Comparison of ENCODE assay signal across 26 mouse cellular contexts in the genomic region with DNA sequence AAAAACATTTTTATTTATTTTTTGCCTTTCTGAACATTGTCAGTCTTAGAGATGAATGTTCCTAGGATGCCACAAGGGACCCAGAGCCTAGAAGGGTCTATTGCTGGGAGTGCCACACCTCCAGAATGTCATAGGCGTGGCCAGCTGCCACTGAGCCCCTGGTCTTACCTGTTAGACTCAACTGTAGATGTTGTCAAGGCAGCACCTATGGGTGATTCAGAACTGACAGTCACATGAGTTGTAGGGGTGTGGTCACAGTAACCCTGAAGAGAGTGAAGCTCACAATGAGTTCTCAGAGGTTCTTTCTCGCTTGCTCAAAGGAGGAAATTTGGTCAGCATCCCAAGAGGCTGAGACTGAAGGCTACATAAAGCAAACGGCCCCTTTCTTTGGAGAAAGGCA. TPM values are rescaled to one million over a fixed set of nuclear protein-coding genes. Genes with fewer than 3 reads are reported as not detected.
DNase-seq lines count a peak whose midpoint lies in the region; ATAC-seq and TF ChIP-seq lines count a peak whose summit lies in the region.
"Had no signal": no experiment of that assay in that cellular context is flagged by ENCODE, and none has a peak within 500 bp of the region (broad histone marks: within the 10 kb centered on the region; RNA-seq: fewer than 3 reads in every experiment).

No protein-coding gene starts in this region.

- no peaks in the 10 kb centered on the region for H3K27me3 ChIP-seq in embryonic facial prominence, embryonic 15.5 days
- H3K27me3 ChIP-seq in embryonic facial prominence, embryonic 10.5 days (replicated peaks; ENCODE audit: low read depth, poor library complexity, severe bottlenecking), result no peaks in the 10 kb centered on the region
- no peaks in the 10 kb centered on the region for H3K27me3 ChIP-seq in intestine, embryonic 15.5 days (replicated peaks)
- H3K27me3 ChIP-seq in intestine, postnatal 0 days (replicated peaks; ENCODE audit: control insufficient read depth, insufficient read depth, low read length), result no peaks in the 10 kb centered on the region
- no peaks in the 10 kb centered on the region for H3K27me3 ChIP-seq in forebrain, embryonic 11.5 days (ENCODE audit: control insufficient read depth, insufficient read depth, low read length)
- H3K27me3 ChIP-seq: CH12.LX; embryonic facial prominence, embryonic 12.5 days; forebrain, embryonic 13.5 days; heart, embryonic 13.5 days; Patski had no signal

- H3K9ac ChIP-seq in embryonic facial prominence, embryonic 15.5 days, result no peak overlapping the region
- H3K9ac ChIP-seq in intestine, embryonic 15.5 days, result no peak overlapping the region
- no peak overlapping the region for H3K9ac ChIP-seq in intestine, postnatal 0 days (ENCODE audit: low read depth, low read length)
- no peak overlapping the region for H3K9ac ChIP-seq in forebrain, embryonic 11.5 days (ENCODE audit: low read length)
- H3K9ac ChIP-seq: embryonic facial prominence, embryonic 12.5 days; forebrain, embryonic 13.5 days; heart, embryonic 13.5 days; hindbrain, embryonic 14.5 days had no signal

- H3K4me1 ChIP-seq in embryonic facial prominence, embryonic 15.5 days, result peaks cover 11% of the 10 kb centered on the region
- H3K4me1 ChIP-seq in embryonic facial prominence, embryonic 10.5 days, result no peaks in the 10 kb centered on the region
- H3K4me1 ChIP-seq in intestine, embryonic 15.5 days (replicated peaks), result no peaks in the 10 kb centered on the region
- H3K4me1 ChIP-seq in intestine, postnatal 0 days (replicated peaks; ENCODE audit: control insufficient read depth, insufficient read depth, low read length), result no peaks in the 10 kb centered on the region
- H3K4me1 ChIP-seq in forebrain, embryonic 11.5 days (replicated peaks; ENCODE audit: control insufficient read depth, insufficient read depth, low read length), result no peaks in the 10 kb centered on the region
- H3K4me1 ChIP-seq: embryonic facial prominence, embryonic 12.5 days; forebrain, embryonic 13.5 days had no signal

- 70% methylated on average over 3 of the region's 3 CpGs for WGBS in embryonic facial prominence, embryonic 15.5 days
- 85% methylated on average over 3 of the region's 3 CpGs for WGBS in embryonic facial prominence, embryonic 10.5 days
- WGBS in intestine, embryonic 15.5 days, result 84% methylated on average over 3 of the region's 3 CpGs
- 72% methylated on average over 3 of the region's 3 CpGs for WGBS in intestine, postnatal 0 days
- 86% methylated on average over 3 of the region's 3 CpGs for WGBS in forebrain, embryonic 11.5 days

- H3K9me3 ChIP-seq in embryonic facial prominence, embryonic 15.5 days (replicated peaks), result no peaks in the 10 kb centered on the region
- H3K9me3 ChIP-seq in embryonic facial prominence, embryonic 10.5 days, result no peaks in the 10 kb centered on the region
- H3K9me3 ChIP-seq in intestine, embryonic 15.5 days, result no peaks in the 10 kb centered on the region
- no peaks in the 10 kb centered on the region for H3K9me3 ChIP-seq in intestine, postnatal 0 days (ENCODE audit: control insufficient read depth)
- no peaks in the 10 kb centered on the region for H3K9me3 ChIP-seq in forebrain, embryonic 11.5 days (ENCODE audit: control insufficient read depth, low read length)
- H3K9me3 ChIP-seq: embryonic facial prominence, embryonic 12.5 days; forebrain, embryonic 13.5 days; G1E; heart, embryonic 10.5 days; heart, embryonic 13.5 days had no signal

- H3K36me3 ChIP-seq in embryonic facial prominence, embryonic 15.5 days, result peaks cover 68% of the 10 kb centered on the region
- peaks cover 63% of the 10 kb centered on the region for H3K36me3 ChIP-seq in embryonic facial prominence, embryonic 10.5 days (replicated peaks)
- peaks cover 34% of the 10 kb centered on the region for H3K36me3 ChIP-seq in intestine, embryonic 15.5 days
- peaks cover 51% of the 10 kb centered on the region for H3K36me3 ChIP-seq in intestine, postnatal 0 days (ENCODE audit: control insufficient read depth, insufficient read depth)
- no peaks in the 10 kb centered on the region; the same call in 1 of the 2 replicates for H3K36me3 ChIP-seq in forebrain, embryonic 11.5 days (ENCODE audit: control insufficient read depth, insufficient read depth, low read length)

- no peak overlapping the region for H3K4me3 ChIP-seq in embryonic facial prominence, embryonic 15.5 days (replicated peaks)
- no peak overlapping the region for H3K4me3 ChIP-seq in embryonic facial prominence, embryonic 10.5 days
- H3K4me3 ChIP-seq in intestine, embryonic 15.5 days (replicated peaks), result no peak overlapping the region
- H3K4me3 ChIP-seq in intestine, postnatal 0 days (ENCODE audit: low read depth, low read length), result no peak overlapping the region
- H3K4me3 ChIP-seq in forebrain, embryonic 11.5 days (ENCODE audit: low read depth, low read length), result no peak overlapping the region
- H3K4me3 ChIP-seq: embryonic facial prominence, embryonic 12.5 days; erythroblast, embryonic 14.5 days; forebrain, embryonic 13.5 days; heart, adult 2 months; heart, embryonic 10.5 days; heart, embryonic 13.5 days had no signal

- H3K4me2 ChIP-seq in embryonic facial prominence, embryonic 15.5 days (replicated peaks), result no peak overlapping the region
- H3K4me2 ChIP-seq in intestine, embryonic 15.5 days (replicated peaks), result no peak overlapping the region
- no peak overlapping the region for H3K4me2 ChIP-seq in intestine, postnatal 0 days (replicated peaks; ENCODE audit: low read depth)
- no peak overlapping the region for H3K4me2 ChIP-seq in forebrain, embryonic 11.5 days (ENCODE audit: low read depth, low read length, severe bottlenecking)
- H3K4me2 ChIP-seq: embryonic facial prominence, embryonic 12.5 days; forebrain, embryonic 13.5 days; heart, embryonic 13.5 days; hindbrain, embryonic 14.5 days had no signal

- H3K27ac ChIP-seq in embryonic facial prominence, embryonic 15.5 days (replicated peaks), result 0 out of 2 replicates have a peak overlapping the region, but pooled peaks have one; percentile 48
- H3K27ac ChIP-seq in embryonic facial prominence, embryonic 10.5 days (replicated peaks), result no peak overlapping the region
- H3K27ac ChIP-seq in intestine, embryonic 15.5 days, result no peak overlapping the region
- H3K27ac ChIP-seq in intestine, postnatal 0 days (ENCODE audit: low read depth, low read length), result no peak overlapping the region
- H3K27ac ChIP-seq in forebrain, embryonic 11.5 days (ENCODE audit: low read depth, low read length), result no peak overlapping the region
- H3K27ac ChIP-seq: embryonic facial prominence, embryonic 12.5 days; forebrain, embryonic 13.5 days; heart, adult 2 months; heart, embryonic 10.5 days; heart, embryonic 13.5 days; hindbrain, embryonic 14.5 days; hindbrain, postnatal 0 days had no signal

- DNase-seq in embryonic facial prominence, embryonic 10.5 days (ENCODE audit: low spot score), result no peak
- DNase-seq in forebrain, embryonic 11.5 days (ENCODE audit: low spot score), result no peak
- no peak for DNase-seq in thymus, postnatal 25 days
- DNase-seq: adrenal gland, postnatal 14 days; B cell, adult 2 months; cerebellum, adult 11 months; gastrocnemius, postnatal 10 days; gastrocnemius, postnatal 36 days; heart, adult 2 months; heart, postnatal 14 days; heart, postnatal 4 days had no signal

- TF ChIP-seq CTCF in intestine, postnatal 0 days (IDR thresholded peaks at IDR 0.05; ENCODE audit: low read depth), result no peak

- no peak for ATAC-seq in embryonic facial prominence, embryonic 15.5 days (ENCODE audit: insufficient number of reproducible peaks, low FRiP score, low TSS enrichment, low read depth)
- ATAC-seq in intestine, embryonic 15.5 days, result peak; percentile 61; the same call in 1 of the 2 replicates
- 0 out of 2 replicates have a peak, but pooled peaks have one; percentile 25 for ATAC-seq in intestine, postnatal 0 days
- no peak for ATAC-seq in forebrain, embryonic 11.5 days (replicated peaks; ENCODE audit: low FRiP score)
- ATAC-seq: forebrain, embryonic 13.5 days; forebrain, embryonic 16.5 days; hindbrain, postnatal 0 days; inflammation-experienced regulatory T-cells, adult 6 months; Patski had no signal

RNA-seq across cellular contexts. Expression of gene Swi5, which starts 7.4 kb away (rescaled TPM):
- polyA plus RNA-seq in embryonic facial prominence, embryonic 15.5 days (2015; fragmentation: Nextera tagmentation; extraction: Ambion mirVana), result 450 and 462 TPM in 2 replicates
- 522 and 535 TPM in 2 replicates for polyA plus RNA-seq in embryonic facial prominence, embryonic 10.5 days (2016; fragmentation: Nextera tagmentation; extraction: Ambion mirVana)
- polyA plus RNA-seq in intestine, embryonic 15.5 days (2015; fragmentation: Nextera tagmentation; extraction: Ambion mirVana), result 387 and 409 TPM in 2 replicates
- polyA plus RNA-seq in intestine, postnatal 0 days (2015; fragmentation: Nextera tagmentation; extraction: Ambion mirVana), result 255 and 271 TPM in 2 replicates
- 345 and 373 TPM in 2 replicates for polyA plus RNA-seq in forebrain, embryonic 11.5 days (2014; fragmentation: Nextera tagmentation; extraction: Ambion mirVana)

RNA-seq across cellular contexts. Expression of gene Golga2, which starts 8.1 kb away (rescaled TPM):
- 31.6 and 33.9 TPM in 2 replicates for polyA plus RNA-seq in embryonic facial prominence, embryonic 15.5 days (2015; fragmentation: Nextera tagmentation; extraction: Ambion mirVana)
- polyA plus RNA-seq in embryonic facial prominence, embryonic 10.5 days (2016; fragmentation: Nextera tagmentation; extraction: Ambion mirVana), result 20.2 and 22.5 TPM in 2 replicates
- polyA plus RNA-seq in intestine, embryonic 15.5 days (2015; fragmentation: Nextera tagmentation; extraction: Ambion mirVana), result 19.7 and 20.5 TPM in 2 replicates
- polyA plus RNA-seq in intestine, postnatal 0 days (2015; fragmentation: Nextera tagmentation; extraction: Ambion mirVana), result 15.2 and 18.1 TPM in 2 replicates
- polyA plus RNA-seq in forebrain, embryonic 11.5 days (2014; fragmentation: Nextera tagmentation; extraction: Ambion mirVana), result 22.4 and 22.6 TPM in 2 replicates

RNA-seq across cellular contexts. Expression of gene Uck1, which starts 35.3 kb away (rescaled TPM):
- 66.9 and 67.1 TPM in 2 replicates for polyA plus RNA-seq in embryonic facial prominence, embryonic 15.5 days (2015; fragmentation: Nextera tagmentation; extraction: Ambion mirVana)
- polyA plus RNA-seq in embryonic facial prominence, embryonic 10.5 days (2016; fragmentation: Nextera tagmentation; extraction: Ambion mirVana), result 74.7 and 84.0 TPM in 2 replicates
- polyA plus RNA-seq in intestine, embryonic 15.5 days (2015; fragmentation: Nextera tagmentation; extraction: Ambion mirVana), result 64.7 and 69.0 TPM in 2 replicates
- polyA plus RNA-seq in intestine, postnatal 0 days (2015; fragmentation: Nextera tagmentation; extraction: Ambion mirVana), result 74.1 and 80.0 TPM in 2 replicates
- 78.4 and 89.0 TPM in 2 replicates for polyA plus RNA-seq in forebrain, embryonic 11.5 days (2014; fragmentation: Nextera tagmentation; extraction: Ambion mirVana)

RNA-seq across cellular contexts. Expression of gene Ciz1, which starts 56.8 kb away (rescaled TPM):
- polyA plus RNA-seq in embryonic facial prominence, embryonic 15.5 days (2015; fragmentation: Nextera tagmentation; extraction: Ambion mirVana), result 54.6 and 57.3 TPM in 2 replicates
- polyA plus RNA-seq in embryonic facial prominence, embryonic 10.5 days (2016; fragmentation: Nextera tagmentation; extraction: Ambion mirVana), result 65.8 and 66.4 TPM in 2 replicates
- polyA plus RNA-seq in intestine, embryonic 15.5 days (2015; fragmentation: Nextera tagmentation; extraction: Ambion mirVana), result 38.9 and 39.8 TPM in 2 replicates
- 20.1 and 20.7 TPM in 2 replicates for polyA plus RNA-seq in intestine, postnatal 0 days (2015; fragmentation: Nextera tagmentation; extraction: Ambion mirVana)
- polyA plus RNA-seq in forebrain, embryonic 11.5 days (2014; fragmentation: Nextera tagmentation; extraction: Ambion mirVana), result 62.6 and 69.0 TPM in 2 replicates

RNA-seq across cellular contexts. Expression of gene Dnm1, which starts 57.9 kb away (rescaled TPM):
- polyA plus RNA-seq in embryonic facial prominence, embryonic 15.5 days (2015; fragmentation: Nextera tagmentation; extraction: Ambion mirVana), result 30.7 and 31.5 TPM in 2 replicates
- polyA plus RNA-seq in embryonic facial prominence, embryonic 10.5 days (2016; fragmentation: Nextera tagmentation; extraction: Ambion mirVana), result 20.7 and 23.5 TPM in 2 replicates
- 12.2 and 16.4 TPM in 2 replicates for polyA plus RNA-seq in intestine, embryonic 15.5 days (2015; fragmentation: Nextera tagmentation; extraction: Ambion mirVana)
- 23.5 and 30.0 TPM in 2 replicates for polyA plus RNA-seq in intestine, postnatal 0 days (2015; fragmentation: Nextera tagmentation; extraction: Ambion mirVana)
- 12.4 and 12.8 TPM in 2 replicates for polyA plus RNA-seq in forebrain, embryonic 11.5 days (2014; fragmentation: Nextera tagmentation; extraction: Ambion mirVana)
- polyA plus RNA-seq: inflammation-experienced regulatory T-cells, adult 6 months had no signal

Comparison
In these comparisons a context has a peak if more than half of its experiments do, and no peak if none do; other contexts are left out.
1. ATAC-seq: peak in intestine, embryonic 15.5 days (single experiment) and intestine, postnatal 0 days (single experiment); none in embryonic facial prominence, embryonic 15.5 days (single experiment) and forebrain, embryonic 11.5 days (single experiment).